Mouse (Mus musculus): Measurements from ENCODE around the gene D17Wsu92e. TPM values are rescaled to one million over a fixed set of nuclear protein-coding genes. Genes with fewer than 3 reads are reported as not detected.

Gene D17Wsu92e
- polyA plus RNA-seq, 1 experiment from 2014 or later = 10.9 TPM

DNA sequence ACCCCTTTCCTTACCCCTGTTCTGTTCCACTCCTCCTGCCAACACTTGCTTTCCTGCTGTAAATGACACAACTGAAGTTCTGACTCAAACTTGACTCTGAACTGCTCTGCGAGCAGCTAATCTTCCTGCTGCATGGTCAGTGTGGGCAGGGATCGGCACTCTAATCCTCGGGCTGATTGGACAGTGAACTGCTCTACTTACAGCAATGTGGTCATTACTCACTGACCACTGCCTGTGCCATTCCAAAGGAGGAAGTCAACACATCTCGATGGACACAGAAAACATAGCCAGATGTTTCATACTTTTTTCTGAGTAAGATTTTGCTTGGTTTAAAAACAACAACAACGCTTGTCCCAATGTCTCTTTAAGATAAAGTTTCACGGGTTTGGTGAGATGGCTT is 55.4 kb downstream of the D17Wsu92e start:
- no peak overlapping the region for H3K9ac ChIP-seq (ENCODE audit: low read length)
- 96% methylated on average over 6 of the region's 6 CpGs for WGBS
- H3K4me1 ChIP-seq (ENCODE audit: control insufficient read depth, insufficient read depth, low read length) = peaks cover 4% of the 10 kb centered on the region
- no peak overlapping the region for H3K4me2 ChIP-seq
- no peaks in the 10 kb centered on the region; the same call in 1 of the 2 replicates for H3K9me3 ChIP-seq (ENCODE audit: control insufficient read depth, low read length)
- H3K4me3 ChIP-seq (ENCODE audit: low read depth, low read length) = no peak overlapping the region
- no peak overlapping the region for H3K27ac ChIP-seq (ENCODE audit: low read depth, low read length)
- H3K36me3 ChIP-seq (ENCODE audit: control insufficient read depth, insufficient read depth, low read length) = peaks cover 11% of the 10 kb centered on the region
- ATAC-seq (ENCODE audit: low FRiP score) = no peak
- no peaks in the 10 kb centered on the region for H3K27me3 ChIP-seq (ENCODE audit: control insufficient read depth, insufficient read depth, low read length)
- DNase-seq (ENCODE audit: low spot score, missing footprints) = no peak

DNA sequence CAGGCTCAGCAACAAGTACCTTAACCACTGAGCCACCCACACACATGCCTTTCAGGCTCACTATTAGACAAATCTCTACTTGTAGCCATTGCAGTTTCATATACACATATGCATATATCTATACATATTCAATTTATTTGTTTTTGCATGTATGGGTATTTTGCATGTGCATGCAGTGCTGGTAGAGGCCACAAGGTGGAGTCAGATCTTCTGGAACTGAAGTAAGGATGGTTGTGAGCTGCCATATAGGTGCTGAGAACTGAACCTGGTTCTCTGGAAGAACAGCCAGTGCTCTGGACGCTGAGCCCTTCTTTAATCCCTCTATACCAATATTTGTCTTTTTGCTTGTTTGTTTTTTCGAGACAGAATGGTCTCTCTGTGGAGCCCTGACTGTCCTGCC is 56.0 kb downstream of the D17Wsu92e start:
- H3K9ac ChIP-seq (ENCODE audit: low read length) = no peak overlapping the region
- H3K4me2 ChIP-seq = no peak overlapping the region
- H3K36me3 ChIP-seq (ENCODE audit: control insufficient read depth, insufficient read depth, low read length) = peaks cover 11% of the 10 kb centered on the region
- no peaks in the 10 kb centered on the region for H3K27me3 ChIP-seq (ENCODE audit: control insufficient read depth, insufficient read depth, low read length)
- no peak overlapping the region for H3K27ac ChIP-seq (ENCODE audit: low read depth, low read length)
- WGBS = 89% methylated on average over 2 of the region's 2 CpGs
- DNase-seq (ENCODE audit: low spot score, missing footprints) (no peak), ATAC-seq (ENCODE audit: low FRiP score) (no peak)
- H3K4me3 ChIP-seq (ENCODE audit: low read depth, low read length) = no peak overlapping the region
- peaks cover 9% of the 10 kb centered on the region for H3K4me1 ChIP-seq (ENCODE audit: control insufficient read depth, insufficient read depth, low read length)
- no peaks in the 10 kb centered on the region; the same call in 1 of the 2 replicates for H3K9me3 ChIP-seq (ENCODE audit: control insufficient read depth, low read length)

DNA sequence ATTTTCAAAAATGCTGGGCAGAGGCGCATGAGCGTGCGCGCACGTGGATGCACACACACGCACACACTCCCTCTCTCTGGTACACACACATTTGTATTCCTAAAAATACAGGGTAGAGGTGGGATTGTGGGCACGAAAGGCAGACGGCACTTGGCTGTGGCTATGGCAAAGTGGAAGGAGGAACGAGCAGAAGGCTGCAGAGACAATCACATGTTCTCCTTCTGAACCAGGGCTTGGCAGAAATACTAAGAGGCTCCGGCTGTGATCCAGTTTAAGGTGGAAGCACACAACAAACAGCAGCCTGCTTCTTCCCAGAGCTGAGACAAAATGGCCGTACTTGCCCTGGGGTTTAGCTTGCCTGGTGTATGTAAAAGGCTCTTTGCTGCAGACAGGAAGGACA is 57.6 kb downstream of the D17Wsu92e start:
- H3K4me2 ChIP-seq = no peak overlapping the region
- ATAC-seq (ENCODE audit: low FRiP score) (no peak), DNase-seq (ENCODE audit: low spot score, missing footprints) (no peak)
- no peak overlapping the region for H3K4me3 ChIP-seq (ENCODE audit: low read depth, low read length)
- H3K27me3 ChIP-seq (ENCODE audit: control insufficient read depth, insufficient read depth, low read length) = no peaks in the 10 kb centered on the region
- 98% methylated on average over 11 of the region's 11 CpGs for WGBS
- H3K9ac ChIP-seq (ENCODE audit: low read length) = no peak overlapping the region
- H3K9me3 ChIP-seq (ENCODE audit: control insufficient read depth, low read length) = no peaks in the 10 kb centered on the region; the same call in 1 of the 2 replicates
- peaks cover 9% of the 10 kb centered on the region for H3K4me1 ChIP-seq (ENCODE audit: control insufficient read depth, insufficient read depth, low read length)
- peaks cover 11% of the 10 kb centered on the region for H3K36me3 ChIP-seq (ENCODE audit: control insufficient read depth, insufficient read depth, low read length)
- no peak overlapping the region for H3K27ac ChIP-seq (ENCODE audit: low read depth, low read length)

DNA sequence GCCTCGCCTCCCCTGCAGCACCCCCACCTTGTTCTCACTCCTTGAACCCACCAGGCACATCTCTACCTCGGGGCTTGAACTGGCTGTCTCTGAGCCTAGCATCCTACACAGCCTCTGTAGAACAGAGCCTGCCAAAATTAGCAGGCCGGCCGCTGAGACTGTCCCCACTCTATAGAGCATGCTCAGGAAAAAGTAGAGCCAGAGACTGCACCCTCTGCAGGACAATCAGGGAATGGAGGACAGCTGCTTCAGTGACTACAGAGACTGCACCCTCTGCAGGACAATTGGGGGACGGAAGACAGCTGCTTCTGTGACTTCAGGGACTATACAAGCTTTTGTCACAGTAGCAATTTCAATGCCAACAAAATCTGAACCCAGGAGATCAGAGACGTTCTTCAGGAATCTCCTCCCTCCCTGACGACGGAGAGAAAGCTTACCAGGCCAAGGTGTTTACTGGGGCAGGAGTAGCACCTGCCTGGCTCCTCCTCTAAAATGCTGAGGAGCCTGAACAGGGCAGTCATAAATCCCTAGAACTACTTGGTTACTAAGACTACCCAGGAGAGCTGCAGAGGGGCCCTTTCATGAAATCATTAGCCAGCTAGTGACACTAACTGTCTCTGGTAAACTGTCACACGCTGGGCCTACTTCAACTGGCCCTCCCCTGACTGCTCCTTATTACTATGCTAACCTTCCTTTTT is 58.7 kb downstream of the D17Wsu92e start:
- Histone ChIP-seq H3K27ac (ENCODE audit: low read depth, low read length) (no peak overlapping the region), H3K4me3 (ENCODE audit: low read depth, low read length) (no peak overlapping the region), H3K27me3 (ENCODE audit: control insufficient read depth, insufficient read depth, low read length) (no peaks in the 10 kb centered on the region), H3K36me3 (ENCODE audit: control insufficient read depth, insufficient read depth, low read length) (peaks cover 11% of the 10 kb centered on the region), H3K9ac (ENCODE audit: low read length) (no peak overlapping the region), H3K9me3 (ENCODE audit: control insufficient read depth, low read length) (no peaks in the 10 kb centered on the region; the same call in 1 of the 2 replicates), H3K4me2 (no peak overlapping the region), H3K4me1 (ENCODE audit: control insufficient read depth, insufficient read depth, low read length) (peaks cover 9% of the 10 kb centered on the region)
- peak; percentile 79 for ATAC-seq (ENCODE audit: low FRiP score)
- DNase-seq (ENCODE audit: low spot score, missing footprints) = peak; percentile 94
- WGBS = 37% methylated on average over 9 of the region's 9 CpGs

DNA sequence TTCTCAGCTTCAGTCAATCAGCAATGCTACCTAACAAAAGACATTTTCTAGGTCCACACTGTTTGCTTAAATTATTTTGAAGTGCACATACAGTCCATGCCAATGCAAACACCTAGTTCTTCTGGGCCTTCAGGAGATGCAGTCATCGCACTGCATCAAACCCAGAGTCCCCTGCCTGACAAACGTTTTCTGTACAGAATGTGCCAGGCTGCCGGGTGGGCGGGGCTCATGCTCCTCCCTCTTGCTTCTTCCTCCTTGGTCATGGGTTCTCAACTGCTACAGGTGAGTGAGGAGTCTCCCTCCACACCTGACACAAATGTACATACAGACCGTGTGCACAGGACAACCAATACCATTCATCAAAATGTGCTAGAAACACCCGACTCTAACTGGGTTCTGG is 60.3 kb downstream of the D17Wsu92e start:
- Histone ChIP-seq H3K27ac (ENCODE audit: low read depth, low read length) (peak overlapping the region; percentile 11; the same call in 1 of the 2 replicates), H3K27me3 (ENCODE audit: control insufficient read depth, insufficient read depth, low read length) (no peaks in the 10 kb centered on the region), H3K36me3 (ENCODE audit: control insufficient read depth, insufficient read depth, low read length) (peaks cover 7% of the 10 kb centered on the region), H3K4me2 (no peak overlapping the region), H3K4me3 (ENCODE audit: low read depth, low read length) (no peak overlapping the region), H3K9ac (ENCODE audit: low read length) (no peak overlapping the region), H3K9me3 (ENCODE audit: control insufficient read depth, low read length) (no peaks in the 10 kb centered on the region; the same call in 1 of the 2 replicates), H3K4me1 (ENCODE audit: control insufficient read depth, insufficient read depth, low read length) (peaks cover 9% of the 10 kb centered on the region)
- WGBS = 82% methylated on average over 6 of the region's 6 CpGs
- ATAC-seq (ENCODE audit: low FRiP score) (no peak), DNase-seq (ENCODE audit: low spot score, missing footprints) (no peak)

DNA sequence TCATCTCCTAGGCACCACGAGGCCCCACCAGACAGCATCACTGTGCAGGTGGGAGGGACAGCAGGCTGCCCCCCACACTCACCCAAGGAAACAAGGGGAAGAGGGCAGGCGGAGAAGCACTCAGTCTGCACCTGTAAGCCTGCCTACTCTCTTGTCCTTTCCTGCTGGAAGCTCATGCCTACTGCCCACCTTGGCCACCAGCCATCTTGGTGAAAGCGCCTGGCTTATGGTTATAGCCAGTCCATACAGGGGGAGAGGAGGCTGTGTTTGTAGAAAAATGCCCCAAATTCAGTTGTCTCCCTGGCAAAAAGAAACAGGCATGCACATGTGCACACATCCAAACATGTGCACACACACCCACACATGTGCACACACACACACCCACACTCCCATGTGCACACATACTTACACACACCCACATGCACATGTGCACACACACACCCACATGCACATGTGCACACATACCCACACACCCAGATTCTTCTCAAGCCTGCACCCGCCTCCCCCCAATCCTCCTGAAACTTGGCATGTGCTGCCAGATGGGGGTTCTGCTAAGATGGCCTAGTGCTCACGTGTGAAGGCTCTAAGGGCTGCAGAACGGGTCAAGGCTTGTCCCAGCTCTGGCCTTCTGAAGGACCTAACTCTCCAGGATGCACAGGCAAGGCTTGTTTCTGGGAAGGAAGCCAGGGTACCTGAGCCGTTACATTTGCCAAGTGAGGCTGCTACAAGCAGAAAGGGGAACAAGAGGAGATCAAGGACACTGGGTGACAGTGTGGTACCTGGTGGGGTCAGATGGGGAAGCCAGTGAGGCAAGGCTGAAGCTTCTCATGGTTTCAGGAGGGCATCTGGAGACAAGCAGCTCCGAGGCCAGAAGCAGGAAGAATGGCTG is 68.9 kb downstream of the D17Wsu92e start:
- no peaks in the 10 kb centered on the region for H3K36me3 ChIP-seq (ENCODE audit: control insufficient read depth, insufficient read depth, low read length)
- no peak overlapping the region for H3K4me2 ChIP-seq
- no peak overlapping the region for H3K27ac ChIP-seq (ENCODE audit: low read depth, low read length)
- no peaks in the 10 kb centered on the region for H3K9me3 ChIP-seq (ENCODE audit: control insufficient read depth, low read length)
- no peaks in the 10 kb centered on the region for H3K27me3 ChIP-seq (ENCODE audit: control insufficient read depth, insufficient read depth, low read length)
- no peaks in the 10 kb centered on the region for H3K4me1 ChIP-seq (ENCODE audit: control insufficient read depth, insufficient read depth, low read length)
- ATAC-seq (ENCODE audit: low FRiP score) (no peak), DNase-seq (ENCODE audit: low spot score, missing footprints) (no peak)
- WGBS = 84% methylated on average over 8 of the region's 8 CpGs
- H3K9ac ChIP-seq (ENCODE audit: low read length) = no peak overlapping the region
- no peak overlapping the region for H3K4me3 ChIP-seq (ENCODE audit: low read depth, low read length)

DNA sequence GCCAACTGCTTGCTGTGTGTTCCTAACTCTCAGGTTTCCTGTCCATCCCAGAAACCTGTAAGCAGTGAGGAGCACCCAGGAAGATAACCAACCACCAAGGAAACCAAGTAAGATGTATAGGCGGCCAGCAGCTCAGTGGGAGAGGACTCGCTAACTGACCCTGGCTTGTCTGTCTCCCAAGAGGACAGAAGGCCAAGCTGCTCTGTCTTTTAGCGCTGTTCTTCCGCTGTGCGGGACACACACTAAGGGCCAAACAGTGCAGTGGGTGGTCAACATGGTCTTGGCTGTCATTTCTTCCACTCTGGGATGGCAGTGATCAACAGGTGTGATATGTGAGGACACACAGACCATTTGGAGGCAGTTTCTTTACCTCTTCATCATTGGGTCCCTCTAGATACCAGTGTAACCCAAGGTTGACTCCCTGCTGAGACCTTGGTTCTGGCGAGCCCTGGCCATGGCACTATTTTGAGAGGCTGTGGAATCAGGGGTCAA is 70.0 kb downstream of the D17Wsu92e start:
- H3K9ac ChIP-seq (ENCODE audit: low read length) = no peak overlapping the region
- DNase-seq (ENCODE audit: low spot score, missing footprints) = no peak
- no peak overlapping the region for H3K4me3 ChIP-seq (ENCODE audit: low read depth, low read length)
- no peaks in the 10 kb centered on the region for H3K27me3 ChIP-seq (ENCODE audit: control insufficient read depth, insufficient read depth, low read length)
- H3K27ac ChIP-seq (ENCODE audit: low read depth, low read length) = no peak overlapping the region
- no peaks in the 10 kb centered on the region for H3K36me3 ChIP-seq (ENCODE audit: control insufficient read depth, insufficient read depth, low read length)
- H3K4me2 ChIP-seq = no peak overlapping the region
- no peaks in the 10 kb centered on the region for H3K4me1 ChIP-seq (ENCODE audit: control insufficient read depth, insufficient read depth, low read length)
- WGBS = 92% methylated on average over 6 of the region's 6 CpGs
- no peak for ATAC-seq (ENCODE audit: low FRiP score)
- no peaks in the 10 kb centered on the region for H3K9me3 ChIP-seq (ENCODE audit: control insufficient read depth, low read length)

DNA sequence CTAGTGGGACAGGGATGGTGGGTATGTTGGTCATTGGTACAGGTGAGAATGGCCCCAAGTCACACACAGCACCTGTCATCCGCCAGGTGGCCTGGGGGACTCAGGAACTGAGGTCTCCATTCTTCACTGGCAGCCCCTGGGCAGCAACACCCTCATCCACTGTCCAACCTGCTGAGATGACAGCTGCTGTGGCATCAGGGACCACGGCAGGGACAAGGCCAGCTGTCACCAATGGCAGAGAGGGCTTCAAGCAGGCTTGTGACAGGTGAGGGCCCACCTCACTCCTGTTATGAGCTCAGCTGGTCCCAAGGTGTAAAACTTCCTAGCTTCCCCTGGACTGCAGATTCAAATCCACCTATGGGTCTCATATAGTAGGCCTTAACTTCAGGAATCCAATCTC is 72.3 kb downstream of the D17Wsu92e start:
- WGBS = 82% methylated on average over 2 of the region's 2 CpGs
- no peak overlapping the region for H3K4me3 ChIP-seq (ENCODE audit: low read depth, low read length)

DNA sequence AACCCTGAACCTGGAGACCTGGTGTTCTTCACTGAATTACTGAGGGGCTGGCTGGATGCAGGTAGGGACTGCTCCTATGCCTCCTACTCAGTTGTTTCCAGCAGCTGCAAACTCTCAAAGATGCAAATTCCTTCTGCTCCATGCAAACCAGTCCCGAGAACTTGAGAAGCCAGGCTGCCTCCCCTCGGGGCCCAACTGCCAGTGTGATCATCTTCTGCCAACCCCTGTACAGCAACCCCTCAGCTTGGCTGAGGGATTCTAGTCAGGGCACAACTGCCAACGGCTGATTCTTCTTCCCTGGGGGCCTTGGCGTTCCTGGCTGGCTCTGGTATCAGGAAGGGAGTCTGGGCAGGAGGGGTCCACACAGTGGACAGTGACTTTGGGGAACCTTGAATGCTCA is 74.0 kb downstream of the D17Wsu92e start:
- Histone ChIP-seq H3K4me2 (no peak overlapping the region), H3K4me1 (ENCODE audit: control insufficient read depth, insufficient read depth, low read length) (no peaks in the 10 kb centered on the region), H3K4me3 (ENCODE audit: low read depth, low read length) (no peak overlapping the region), H3K36me3 (ENCODE audit: control insufficient read depth, insufficient read depth, low read length) (no peaks in the 10 kb centered on the region), H3K27me3 (ENCODE audit: control insufficient read depth, insufficient read depth, low read length) (no peaks in the 10 kb centered on the region), H3K9me3 (ENCODE audit: control insufficient read depth, low read length) (no peaks in the 10 kb centered on the region), H3K9ac (ENCODE audit: low read length) (no peak overlapping the region), H3K27ac (ENCODE audit: low read depth, low read length) (no peak overlapping the region)
- DNase-seq (ENCODE audit: low spot score, missing footprints) (no peak), ATAC-seq (ENCODE audit: low FRiP score) (no peak)
- 71% methylated on average over 4 of the region's 4 CpGs for WGBS

More for the DNA sequence above, 72.3 kb downstream of the D17Wsu92e start:
- Histone ChIP-seq H3K9me3 (ENCODE audit: control insufficient read depth, low read length) (no peaks in the 10 kb centered on the region), H3K4me1 (ENCODE audit: control insufficient read depth, insufficient read depth, low read length) (no peaks in the 10 kb centered on the region), H3K36me3 (ENCODE audit: control insufficient read depth, insufficient read depth, low read length) (no peaks in the 10 kb centered on the region), H3K4me2 (no peak overlapping the region), H3K27ac (ENCODE audit: low read depth, low read length) (no peak overlapping the region), H3K27me3 (ENCODE audit: control insufficient read depth, insufficient read depth, low read length) (no peaks in the 10 kb centered on the region), H3K9ac (ENCODE audit: low read length) (no peak overlapping the region)
- no peak for DNase-seq (ENCODE audit: low spot score, missing footprints)
- ATAC-seq (ENCODE audit: low FRiP score) = no peak

Data from midbrain, embryonic 11.5 days (tissue).